Mouse (Mus musculus): ENCODE data around the gene Casp4. TPM values are rescaled to one million over a fixed set of nuclear protein-coding genes. Genes with fewer than 3 reads are reported as not detected.

Casp4 gene
- 1 to 10 TPM; 4.6 to 8.6 (median 5.0) TPM for total RNA-seq (2022)

DNA sequence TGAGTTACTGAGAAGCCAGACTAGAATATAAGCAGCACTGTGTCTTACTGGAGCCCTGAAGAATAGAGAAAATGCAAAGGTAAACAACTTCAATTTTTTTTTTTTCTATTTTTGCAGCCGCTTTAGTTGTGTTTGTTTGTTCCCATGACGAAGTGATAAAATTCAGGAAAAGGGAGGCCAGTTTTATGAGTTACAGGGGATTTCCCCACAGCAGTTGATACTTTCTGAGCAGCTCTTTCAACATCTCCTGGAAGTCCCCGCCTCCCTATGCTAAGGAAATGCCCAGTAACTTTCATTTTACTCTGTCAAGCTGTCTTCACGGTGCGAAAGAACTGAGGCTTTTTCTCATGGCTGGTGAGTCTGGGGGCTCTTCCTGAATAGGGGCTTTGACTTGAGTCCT, at the start of gene Casp4:
TSS of gene Casp4 (plus strand) at position 268 of the 400 bp plus-strand sequence.
- peak; percentile 11 for DNase-seq

DNA sequence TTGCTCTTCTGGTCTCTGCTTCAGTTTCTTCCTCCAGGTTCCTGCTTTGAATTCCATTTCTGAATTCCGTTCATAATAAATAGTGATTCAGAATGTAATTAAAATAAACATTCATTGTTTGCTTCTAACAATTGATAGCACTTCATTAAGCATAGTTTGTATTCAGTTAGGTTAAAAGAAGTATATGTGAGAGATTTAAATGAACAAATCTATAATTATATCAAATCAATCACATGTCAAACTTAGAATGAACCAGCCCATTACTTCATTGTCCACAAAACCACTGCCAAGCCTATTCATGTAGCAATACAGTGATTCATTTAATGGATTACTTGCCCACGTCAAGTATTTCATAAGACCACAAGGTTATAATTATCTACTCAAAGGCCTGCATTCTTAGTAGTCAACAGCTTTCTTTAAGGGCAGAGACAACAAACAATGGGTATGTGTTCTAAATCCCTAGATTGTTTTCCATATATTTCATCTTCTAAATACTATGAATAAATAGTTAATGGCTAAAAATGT, 44.6 kb upstream of the Casp4 start:
- DNase-seq, result no peak

DNA sequence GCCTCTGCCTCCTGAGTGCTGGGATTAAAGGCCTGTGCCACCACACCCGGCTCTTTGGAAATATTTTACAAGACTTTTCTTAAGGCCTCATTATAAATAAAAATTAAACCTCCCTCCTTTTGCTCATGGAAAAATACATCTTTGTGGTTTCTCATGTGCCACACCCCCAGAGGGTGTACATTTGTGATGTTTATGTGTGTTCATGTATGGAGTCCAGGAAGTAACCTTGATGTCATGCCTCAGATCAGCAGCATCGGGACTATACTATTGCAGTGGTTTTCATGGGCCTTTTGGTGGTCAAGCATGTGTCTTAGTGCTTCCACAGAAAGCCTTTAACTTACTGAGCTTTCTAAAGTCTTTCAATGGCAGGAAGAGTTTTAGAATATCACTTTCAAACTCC, 38.4 kb upstream of the Casp4 start:
- no peak for DNase-seq

DNA sequence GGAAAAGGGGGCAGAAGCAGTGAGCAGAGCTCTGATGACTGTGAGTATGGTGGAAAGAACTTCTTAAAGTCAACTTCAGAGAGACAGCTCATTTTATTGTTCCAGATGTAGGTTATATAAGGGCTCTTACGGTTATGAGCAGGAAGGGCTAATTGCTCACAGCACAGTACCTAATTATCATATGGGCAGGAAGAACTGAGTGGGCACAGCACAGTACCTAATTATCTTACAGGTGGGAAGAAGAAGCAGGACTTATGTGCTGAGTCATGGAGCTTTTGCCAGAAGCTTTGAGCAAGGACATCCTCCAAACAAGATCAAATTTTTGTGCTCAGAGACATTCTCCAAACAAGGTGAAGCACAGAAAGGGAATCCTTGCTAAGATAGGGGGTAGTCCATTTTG, 37.7 kb upstream of the Casp4 start:
- DNase-seq, result no peak

DNA sequence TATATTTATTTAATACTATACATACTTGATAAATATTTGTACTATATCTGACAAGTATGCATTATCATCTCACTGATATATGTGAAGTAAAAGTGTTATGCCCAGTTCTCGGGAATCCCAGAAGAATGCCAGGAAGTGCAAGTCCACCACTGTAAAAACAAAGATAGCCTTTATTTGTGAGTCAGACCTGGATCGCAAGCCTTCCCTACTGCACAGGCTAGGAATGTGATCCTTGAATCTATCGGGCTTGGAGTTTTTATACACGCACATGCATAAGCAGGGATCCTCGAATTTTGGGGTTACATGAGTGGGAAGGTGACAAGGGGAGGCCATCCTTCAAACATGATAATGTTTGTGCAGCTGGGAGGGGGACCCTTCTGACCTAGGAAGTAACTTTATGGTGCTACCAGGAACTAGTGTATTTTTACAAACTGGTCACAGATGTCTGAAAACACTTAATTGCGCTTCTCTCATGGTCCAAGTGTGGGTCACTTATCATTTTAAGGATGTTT, 37.2 kb upstream of the Casp4 start:
- no peak for DNase-seq

DNA sequence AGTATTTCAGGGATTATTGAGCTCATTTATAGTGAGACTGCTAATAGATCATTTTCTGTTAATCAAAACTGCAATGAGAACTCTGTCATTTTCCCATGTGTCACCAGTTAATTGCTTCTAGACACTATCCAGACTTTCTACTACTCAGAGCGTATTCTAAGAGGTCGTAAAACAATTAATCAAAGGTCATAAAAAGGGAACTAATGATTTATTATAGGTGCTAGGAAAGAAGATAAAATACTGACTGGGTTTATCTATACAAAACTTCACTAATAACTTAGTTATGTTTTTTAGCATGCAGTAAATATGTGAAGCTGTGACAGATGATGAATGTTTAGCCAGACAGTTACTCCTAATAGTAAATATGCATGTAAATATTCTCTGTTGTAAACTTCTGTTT, 22.6 kb upstream of the Casp4 start:
- no peak for DNase-seq

DNA sequence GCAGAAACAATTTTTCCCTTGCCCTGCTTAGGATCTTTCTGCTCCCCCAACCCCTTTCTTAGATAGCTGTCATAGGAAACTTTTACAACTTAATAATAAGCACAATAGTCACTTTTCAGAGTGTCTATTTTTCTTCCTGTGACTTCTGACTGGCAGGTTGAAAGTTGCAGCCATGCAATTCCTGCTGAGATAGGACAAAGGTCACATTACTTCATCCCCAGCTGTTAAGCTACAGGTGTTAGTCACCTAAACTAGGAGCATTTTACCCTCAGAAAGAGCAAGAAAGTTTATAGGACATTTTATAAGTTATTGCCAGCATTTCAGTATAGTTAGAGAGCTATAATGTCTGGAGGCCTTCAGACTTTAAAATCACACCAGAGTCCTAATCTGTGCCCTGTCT, 22.0 kb upstream of the Casp4 start:
- no peak for DNase-seq

DNA sequence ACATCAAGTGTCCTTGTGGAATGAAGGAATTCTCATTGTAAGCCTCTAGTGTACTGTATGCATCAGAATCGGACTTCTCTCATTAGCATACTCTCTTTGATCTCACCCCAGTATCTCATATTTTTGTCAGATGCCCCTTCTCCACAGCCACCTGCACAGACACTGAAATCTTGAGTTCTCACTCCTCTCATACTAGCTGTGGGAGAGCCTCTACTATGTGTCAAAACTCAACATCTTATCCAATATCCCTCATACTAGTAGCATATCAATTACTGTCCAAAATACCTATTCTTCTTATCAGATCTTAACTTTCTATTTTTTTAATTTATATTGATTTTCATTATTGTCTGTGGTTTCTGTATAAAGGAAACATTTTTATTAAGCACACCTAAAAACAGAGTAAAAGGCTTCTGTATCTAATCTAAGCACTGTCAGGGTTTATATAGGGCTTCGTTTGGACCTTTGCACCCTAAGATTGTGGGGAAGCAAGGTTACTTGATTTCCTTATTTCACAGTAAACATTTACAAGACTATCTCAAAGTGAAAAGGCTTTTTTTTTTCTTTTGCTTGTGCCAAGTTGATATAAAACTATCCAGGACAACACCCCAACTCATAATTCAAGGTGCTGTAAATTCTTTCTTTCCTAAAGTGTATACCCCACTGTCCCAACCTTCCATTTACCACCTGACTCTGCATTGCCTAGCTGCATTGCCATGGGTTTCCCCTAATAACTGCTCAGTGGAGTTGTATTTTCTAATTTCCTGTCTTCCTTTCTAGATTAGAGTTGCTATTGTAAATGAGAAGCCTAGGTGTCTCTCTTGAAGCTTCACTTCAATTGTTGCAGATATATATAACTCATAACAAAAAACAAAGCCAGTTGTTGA, 12.0 kb upstream of the Casp4 start:
- DNase-seq, result no peak

DNA sequence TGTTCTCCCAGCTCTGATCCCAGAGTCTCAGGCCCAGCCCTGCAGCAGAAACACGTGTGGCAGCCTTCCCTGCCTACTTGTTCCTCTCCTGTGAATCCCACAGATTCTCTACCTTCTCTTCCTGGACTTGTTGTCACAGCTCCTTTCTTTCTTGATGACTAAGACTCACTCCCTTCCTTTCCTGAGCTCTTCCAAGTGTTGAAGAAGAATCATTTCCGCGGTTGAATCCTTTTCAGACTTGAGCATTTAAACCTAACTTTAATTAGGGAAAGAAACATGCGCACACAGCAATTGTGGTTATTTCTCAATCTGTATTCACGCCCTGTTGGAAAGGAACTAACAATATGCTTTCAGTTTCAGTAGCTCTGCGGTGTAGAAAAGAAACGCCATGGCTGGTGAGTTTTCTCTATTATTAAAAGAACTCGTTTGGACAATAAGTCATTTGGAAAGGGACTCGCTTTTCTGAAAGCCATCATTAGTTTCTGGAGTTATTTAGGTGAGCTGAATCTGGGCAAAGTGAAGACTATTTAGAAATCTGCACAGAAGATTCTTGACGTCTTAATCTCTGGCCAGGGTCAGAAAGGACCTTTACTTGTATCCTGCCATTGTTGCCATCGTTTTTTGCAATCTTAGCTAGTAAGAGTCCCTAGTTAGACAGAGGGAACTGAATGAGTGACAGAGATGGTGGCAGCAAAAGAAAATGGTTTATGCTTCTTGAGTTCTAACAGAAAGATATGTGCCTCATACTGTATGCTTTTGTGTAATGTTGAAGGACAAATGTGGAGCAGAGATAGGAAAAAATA, 10.1 kb upstream of the Casp4 start, which contains the start of gene Casp1:
TSS of gene Casp1 (plus strand) at position 189 of the 803 bp plus-strand sequence.
- DNase-seq, result no peak

DNA sequence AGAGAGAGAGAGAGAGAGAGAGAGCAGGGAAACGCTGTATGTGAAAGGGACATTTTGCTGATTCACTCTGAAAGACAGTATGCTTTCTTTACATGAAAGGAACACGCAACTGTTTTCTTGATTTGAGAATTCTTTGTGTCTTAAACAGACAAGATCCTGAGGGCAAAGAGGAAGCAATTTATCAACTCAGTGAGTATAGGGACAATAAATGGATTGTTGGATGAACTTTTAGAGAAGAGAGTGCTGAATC, 9.6 kb upstream of the Casp4 start:
- DNase-seq, result no peak

DNA sequence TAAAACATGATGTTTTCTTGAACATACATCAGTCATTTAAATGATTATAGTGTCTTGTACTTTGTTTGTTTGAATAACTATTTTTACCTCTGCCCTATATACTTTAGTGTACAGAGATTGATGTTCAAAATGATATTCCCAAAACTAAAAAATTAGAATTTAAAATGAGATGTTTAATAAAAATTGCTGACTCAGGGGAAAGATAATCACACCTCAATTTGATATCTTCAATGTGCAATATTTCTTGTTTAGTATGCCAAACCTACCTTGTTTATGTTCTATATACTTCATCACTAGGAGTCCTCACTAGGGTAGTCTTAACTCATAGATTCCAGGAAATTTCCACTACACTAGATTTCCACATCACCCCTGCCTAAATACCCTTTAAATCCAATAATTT, 1.5 kb downstream of the Casp4 start:
- no peak for DNase-seq

DNA sequence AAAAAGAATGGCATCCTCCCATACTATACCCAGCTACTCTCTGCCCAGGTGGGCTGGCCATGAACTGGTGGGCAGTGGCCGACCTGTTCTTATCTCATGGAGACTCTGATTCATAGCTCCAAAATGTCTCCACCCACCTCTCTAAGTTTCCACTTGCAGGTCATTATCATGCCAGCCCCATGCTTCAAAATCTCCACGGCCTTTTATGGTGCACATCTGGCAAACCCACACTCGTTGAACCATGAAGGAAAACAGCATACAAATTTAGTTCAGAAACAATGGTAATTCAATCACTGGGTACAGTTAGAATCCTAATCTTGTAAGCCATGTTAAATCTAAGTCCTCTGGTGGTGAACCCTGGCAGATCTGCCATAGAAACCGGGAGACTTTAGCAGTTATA, 2.8 kb downstream of the Casp4 start:
- no peak for DNase-seq

DNA sequence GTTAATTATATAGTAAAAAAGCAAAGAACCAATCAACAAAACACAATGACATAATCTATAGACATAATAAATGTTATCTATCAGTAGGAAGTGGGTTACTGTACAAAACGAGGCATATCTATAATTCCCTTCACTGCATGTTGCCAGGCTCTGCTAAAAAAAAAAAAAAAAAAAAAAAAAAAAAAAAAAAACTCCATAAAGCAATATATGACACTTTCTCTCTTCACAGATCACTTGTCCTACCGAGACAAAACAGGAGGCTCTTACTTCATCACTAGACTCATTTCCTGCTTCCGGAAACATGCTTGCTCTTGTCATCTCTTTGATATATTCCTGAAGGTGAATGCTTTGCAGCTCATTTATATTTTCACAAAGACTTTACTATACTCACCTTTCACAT, 19.6 kb downstream of the Casp4 start:
- DNase-seq, result no peak

DNA sequence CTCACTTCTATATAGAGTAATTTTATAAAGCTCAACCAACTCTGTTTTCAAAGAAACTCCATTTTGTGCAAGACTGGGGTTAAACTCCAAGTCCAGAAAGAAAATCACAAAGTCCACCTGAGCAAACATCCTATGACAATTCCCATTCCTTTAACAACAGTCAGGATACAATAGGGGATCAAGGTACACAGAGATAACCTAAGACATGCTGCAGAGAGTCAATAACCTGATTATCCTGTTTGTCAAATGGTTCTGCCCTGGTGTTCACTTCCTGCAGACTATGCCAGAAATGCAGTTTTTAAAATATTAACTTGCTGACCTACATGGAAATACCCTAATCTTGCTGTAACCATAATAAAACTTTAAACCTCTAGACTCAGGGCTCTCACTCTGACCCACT, 23.8 kb downstream of the Casp4 start:
- no peak for DNase-seq

DNA sequence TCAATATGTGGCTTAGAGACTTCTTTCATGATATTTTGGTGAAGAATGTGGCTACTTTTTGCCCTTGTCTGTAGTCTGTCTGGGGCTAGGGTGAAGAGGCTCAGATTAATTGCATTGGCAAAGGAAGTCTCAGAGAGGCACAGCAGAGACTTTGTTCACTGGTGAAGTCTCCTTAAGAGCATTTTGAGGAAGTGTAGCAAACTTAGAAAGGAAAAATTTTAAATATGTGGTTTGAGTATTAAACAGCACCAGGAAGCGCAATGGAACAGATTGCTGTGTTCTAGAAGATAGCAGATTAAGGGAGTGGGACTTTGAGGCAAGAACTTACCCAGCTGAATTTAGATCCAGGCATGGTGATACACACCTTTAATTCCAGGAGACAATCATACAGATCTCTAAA, 24.8 kb downstream of the Casp4 start:
- no peak for DNase-seq

DNA sequence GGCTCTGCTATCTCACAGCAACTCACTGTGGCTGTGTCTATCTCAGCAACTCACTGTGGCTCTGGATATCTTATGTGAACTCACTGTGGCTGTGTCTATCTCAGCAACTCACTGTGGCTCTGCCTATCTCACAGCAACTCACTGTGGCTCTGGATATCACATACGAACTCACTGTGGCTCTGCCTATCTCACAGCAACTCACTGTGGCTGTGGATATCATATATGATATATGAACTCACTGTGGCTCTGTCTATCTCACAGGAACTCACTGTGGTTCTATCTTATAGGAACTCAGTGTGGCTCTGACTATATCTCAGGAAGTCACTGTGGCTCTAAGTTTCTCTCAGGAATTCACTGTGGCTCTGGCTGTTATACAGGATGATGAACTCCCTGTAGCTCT, 34.5 kb downstream of the Casp4 start:
- no peak for DNase-seq

DNA sequence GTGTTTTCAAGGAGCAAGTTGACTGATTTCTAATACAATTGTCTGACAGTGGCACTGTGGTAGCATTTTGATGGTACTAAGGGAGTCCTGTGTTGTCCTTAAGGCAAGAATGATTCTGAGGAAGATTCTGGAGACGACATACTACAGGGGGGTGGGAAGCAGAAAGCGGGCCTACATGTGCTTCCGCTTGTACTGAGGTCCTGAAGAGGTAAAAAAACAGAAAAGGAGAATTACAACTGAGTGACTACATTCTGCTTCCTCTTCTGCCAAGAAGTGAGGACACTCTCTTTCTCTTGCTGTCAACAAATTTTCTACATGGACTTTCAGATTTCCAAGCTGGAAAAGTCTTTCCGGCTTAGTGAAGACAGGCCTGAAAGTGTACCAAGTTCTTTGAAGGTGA, 35.5 kb downstream of the Casp4 start:
- no peak for DNase-seq

DNA sequence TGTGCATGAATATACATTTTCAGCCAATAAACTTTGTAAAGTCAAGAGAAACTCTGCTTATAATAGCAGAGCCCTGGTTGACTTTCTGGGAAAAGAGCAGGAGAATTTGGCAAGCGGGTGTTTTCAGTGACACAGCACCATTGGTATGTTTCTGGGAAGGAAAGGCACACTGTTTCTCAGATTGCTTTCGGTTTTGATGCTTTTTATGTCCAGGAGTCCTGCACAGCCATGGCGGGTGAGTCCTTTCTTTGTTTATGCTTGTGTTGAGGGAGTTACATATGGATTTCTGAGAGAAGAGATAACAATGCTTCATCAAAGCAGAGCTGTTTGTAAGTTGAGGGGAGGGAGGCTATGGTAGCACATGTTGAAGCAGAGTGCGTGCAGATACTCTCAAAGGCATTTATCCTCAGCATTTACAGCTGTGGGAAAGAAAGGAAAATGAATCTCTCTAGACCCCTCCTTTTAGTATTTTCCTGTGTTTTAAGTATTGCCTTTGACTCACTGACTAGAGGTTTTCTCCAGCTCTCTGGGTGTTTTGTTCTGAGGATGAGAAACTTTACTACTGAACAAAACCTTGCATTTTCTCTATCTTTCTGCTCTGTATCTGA, 36.8 kb downstream of the Casp4 start, which contains the start of gene Casp12:
TSS of gene Casp12 (plus strand) at position 140 of the 608 bp plus-strand sequence.
- peak; percentile 48 for DNase-seq

DNA sequence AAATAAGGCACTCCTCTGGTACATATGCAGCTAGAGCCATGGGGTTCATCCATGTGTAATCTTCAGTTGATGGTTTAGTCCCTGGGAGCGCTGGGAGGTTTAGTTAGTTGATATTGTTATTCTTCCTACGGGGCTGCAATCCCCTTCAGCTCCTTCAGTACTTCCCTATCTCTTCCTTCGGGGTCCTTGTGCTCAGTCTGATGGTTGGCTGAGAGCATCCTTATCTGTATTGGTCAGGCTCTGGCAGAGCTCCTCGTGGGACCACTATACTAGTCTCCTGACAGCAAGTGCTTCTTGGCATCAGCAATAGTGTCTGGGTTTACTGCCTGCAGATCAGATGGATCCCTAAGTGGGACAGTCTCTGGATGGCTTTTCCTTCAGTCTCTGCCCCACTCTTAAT, 38.8 kb downstream of the Casp4 start:
- DNase-seq, result no peak

DNA sequence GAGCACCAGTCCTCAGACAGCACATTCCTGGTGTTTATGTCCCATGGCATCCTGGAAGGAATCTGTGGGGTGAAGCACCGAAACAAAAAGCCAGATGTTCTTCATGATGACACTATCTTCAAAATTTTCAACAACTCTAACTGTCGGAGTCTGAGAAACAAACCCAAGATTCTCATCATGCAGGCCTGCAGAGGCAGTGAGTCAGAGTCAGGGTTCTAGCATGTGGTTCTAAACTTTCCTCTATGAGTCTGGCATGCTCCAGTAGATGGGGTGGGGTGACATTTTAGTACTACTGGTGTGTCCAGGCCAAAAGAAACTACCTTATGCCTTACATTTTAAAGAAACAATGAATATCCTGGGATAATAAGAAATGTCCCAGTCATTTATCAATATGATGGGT, 45.0 kb downstream of the Casp4 start:
- no peak for DNase-seq

DNA sequence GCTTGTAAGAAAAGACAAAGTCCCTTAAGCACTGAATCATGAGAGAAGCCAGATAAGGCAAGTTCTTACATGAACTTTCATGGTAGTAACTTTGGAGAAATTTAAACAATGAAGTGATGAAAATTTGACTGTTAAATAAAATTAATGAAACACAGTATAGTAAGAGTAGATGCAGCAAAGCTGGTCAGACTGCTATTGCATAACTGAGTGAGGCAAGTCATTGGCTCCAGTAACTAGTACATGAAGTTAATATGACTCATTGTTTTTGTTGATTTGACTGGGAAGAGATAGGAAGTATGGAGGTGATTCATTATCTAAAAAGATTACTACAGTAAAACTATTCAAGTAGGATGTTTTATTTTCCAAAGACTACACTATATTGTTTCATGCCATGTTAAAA, 48.2 kb downstream of the Casp4 start:
- no peak for DNase-seq

Measured in adrenal gland, adult 8-10 months (tissue).